Mouse (Mus musculus): ENCODE measurements around the gene Kif23. TPM values are rescaled to one million over a fixed set of nuclear protein-coding genes. Genes with fewer than 3 reads are reported as not detected.

Kif23 gene
- total RNA-seq, 2 experiments from 2014 or later: 46.7 to 173 TPM

Other genes starting within 250 kb of the Kif23 start
- gene Rplp1, start 32.2 kb downstream of the Kif23 start, total RNA-seq (2014; fragmentation: Nextera tagmentation): 3,366 and 4,270 TPM in 2 replicates
- gene Rplp1, start 32.2 kb downstream of the Kif23 start, total RNA-seq (2017): 4,896 and 5,913 TPM in 2 replicates
- 0.60 TPM in 1 of 2 replicates, not detected in the other for gene Paqr5, start 80.1 kb upstream of the Kif23 start, total RNA-seq (2014; fragmentation: Nextera tagmentation)
- gene Paqr5, start 80.1 kb upstream of the Kif23 start, total RNA-seq (2017): 0.21 and 0.34 TPM in 2 replicates
- 12.4 and 15.5 TPM in 2 replicates for gene Glce, start 175.9 kb upstream of the Kif23 start, total RNA-seq (2014; fragmentation: Nextera tagmentation)
- 21.4 and 22.5 TPM in 2 replicates for gene Glce, start 175.9 kb upstream of the Kif23 start, total RNA-seq (2017)

Data from granulocyte monocyte progenitor cell, adult 5-6 weeks (primary cell).